Mouse (Mus musculus) CH12.LX (cell line): ENCODE results near the gene Slc25a44. TPM values are rescaled to one million over a fixed set of nuclear protein-coding genes. Genes with fewer than 3 reads are reported as not detected.
A peak's percentile ranks its signal among the peaks of the same experiment; 100 is the strongest.

Source experiments
- DNase-seq: peaks from one replicate; pipeline ENCODE4 v3.0.0-alpha.2; 2013; ENCODE audit errors: extremely low read depth
- H3K27ac ChIP-seq: 2 replicates; pipeline ENCODE4 v1.5.1; 2012; ENCODE audit warnings: low read depth, mild to moderate bottlenecking, control low read depth, moderate library complexity; ENCODE audit not compliant: insufficient read depth
- H3K27me3 ChIP-seq: replicated peaks from 2 replicates; pipeline ENCODE3; 2012; ENCODE audit warnings: inconsistent platforms
- H3K36me3 ChIP-seq, 2 experiments: replicated peaks in 1 of 2; 2 replicates each; pipeline versions ENCODE3 to v1.6.1; 2012; ENCODE audit warnings: inconsistent platforms in 1 of 2, low read length in 1 of 2, mild to moderate bottlenecking in 1 of 2, mixed read lengths in 1 of 2, moderate library complexity in 1 of 2; ENCODE audit not compliant: control insufficient read depth in 1 of 2, insufficient read depth in 1 of 2
- H3K4me1 ChIP-seq, 2 experiments: 2 replicates each; pipeline ENCODE4 v1.6.1; 2012; ENCODE audit warnings: inconsistent platforms in 1 of 2, moderate library complexity in 1 of 2; ENCODE audit not compliant: insufficient read depth in 2 of 2, control insufficient read depth in 1 of 2
- H3K4me2 ChIP-seq: 2 replicates; pipeline ENCODE4 v1.6.1; 2012; ENCODE audit warnings: low read depth, mild to moderate bottlenecking, control low read depth; ENCODE audit not compliant: poor library complexity, insufficient read depth, severe bottlenecking
- H3K4me3 ChIP-seq, 3 experiments: fragments of 150-350 bp in 1 of 3; sonication (generic) in 1 of 3; replicated peaks in 1 of 3; 2 replicates each; pipeline versions ENCODE3 to v1.5.1; 2011 to 2012; ENCODE audit warnings: low read depth in 2 of 3, low read length in 2 of 3, mild to moderate bottlenecking in 2 of 3, moderate library complexity in 2 of 3, control low read depth in 1 of 3, improper control_type of control experiment in 1 of 3, inconsistent platforms in 1 of 3, mixed read lengths in 1 of 3; ENCODE audit not compliant: poor library complexity in 1 of 3
- H3K79me2 ChIP-seq: replicated peaks from 2 replicates; pipeline ENCODE4 v1.6.1; 2012; ENCODE audit warnings: mild to moderate bottlenecking, moderate library complexity; ENCODE audit not compliant: control insufficient read depth, poor library complexity, insufficient read depth, severe bottlenecking; ENCODE audit errors: extremely low read depth
- H3K9ac ChIP-seq: 2 replicates; pipeline ENCODE4 v1.6.1; 2012; ENCODE audit warnings: low read depth, mild to moderate bottlenecking, control low read depth, moderate library complexity; ENCODE audit not compliant: insufficient read depth
- H3K9me3 ChIP-seq: replicated peaks from 2 replicates; pipeline ENCODE3; 2012; ENCODE audit warnings: low read length, inconsistent platforms, mixed read lengths
- BHLHE40 ChIP-seq: IDR thresholded peaks from 2 replicates; pipeline ENCODE4 v1.6.1; 2011; ENCODE audit warnings: mild to moderate bottlenecking, low read depth, low read length, improper control_type of control experiment
- CHD1 ChIP-seq: IDR thresholded peaks from 2 replicates; pipeline ENCODE4 v1.6.1; 2012; ENCODE audit warnings: low read depth, low read length, improper control_type of control experiment, inconsistent platforms
- CHD2 ChIP-seq: IDR thresholded peaks from 2 replicates; pipeline ENCODE4 v1.6.1; 2011; ENCODE audit warnings: low read length, improper control_type of control experiment
- CTCF ChIP-seq, 2 experiments: IDR thresholded peaks in 1 of 2; conservative IDR thresholded peaks in 1 of 2; 2 replicates each; pipeline ENCODE4 v1.5.1; 2011 to 2012; ENCODE audit warnings: low read depth in 2 of 2, low read length in 2 of 2, improper control_type of control experiment in 1 of 2, inconsistent platforms in 1 of 2, mild to moderate bottlenecking in 1 of 2, moderate library complexity in 1 of 2
- E2F4 ChIP-seq: IDR thresholded peaks from 2 replicates; pipeline ENCODE4 v1.6.1; 2011; ENCODE audit warnings: low read depth, low read length, improper control_type of control experiment; ENCODE audit not compliant: insufficient replicate concordance
- ELF1 ChIP-seq: IDR thresholded peaks from 2 replicates; pipeline ENCODE4 v1.6.1; 2014; ENCODE audit warnings: low read depth, mild to moderate bottlenecking, inconsistent platforms, low read length, improper control_type of control experiment
- EP300 ChIP-seq: IDR thresholded peaks from 2 replicates; pipeline ENCODE4 v1.6.1; 2011; ENCODE audit warnings: low read length, improper control_type of control experiment
- ETS1 ChIP-seq: conservative IDR thresholded peaks from 2 replicates; pipeline ENCODE4 v1.6.1; 2012; ENCODE audit warnings: low read depth, mild to moderate bottlenecking, inconsistent platforms, low read length, improper control_type of control experiment, moderate library complexity
- GABPA ChIP-seq: IDR thresholded peaks from 2 replicates; pipeline ENCODE4 v1.6.1; 2012; ENCODE audit warnings: low read depth, low read length, improper control_type of control experiment, inconsistent platforms; ENCODE audit not compliant: insufficient replicate concordance
- HCFC1 ChIP-seq: IDR thresholded peaks from 2 replicates; pipeline ENCODE4 v1.6.1; 2012; ENCODE audit warnings: low read depth, mild to moderate bottlenecking, inconsistent platforms, low read length, improper control_type of control experiment
- IRF4 ChIP-seq: IDR thresholded peaks from 2 replicates; pipeline ENCODE4 v1.6.1; 2014; ENCODE audit warnings: low read depth, mild to moderate bottlenecking, inconsistent platforms, low read length, improper control_type of control experiment
- JUN ChIP-seq: IDR thresholded peaks from 2 replicates; pipeline ENCODE4 v1.6.1; 2011; ENCODE audit warnings: low read depth, mild to moderate bottlenecking, low read length, improper control_type of control experiment, moderate library complexity; ENCODE audit not compliant: insufficient read depth
- JUND ChIP-seq: conservative IDR thresholded peaks from 2 replicates; pipeline ENCODE4 v1.6.1; 2011; ENCODE audit warnings: low read depth, low read length, improper control_type of control experiment
- KAT2A ChIP-seq: IDR thresholded peaks from 2 replicates; pipeline ENCODE4 v1.6.1; 2012; ENCODE audit warnings: low read length, improper control_type of control experiment, inconsistent platforms; ENCODE audit not compliant: insufficient replicate concordance
- MAFK ChIP-seq: IDR thresholded peaks from 2 replicates; pipeline ENCODE4 v1.6.1; 2011; ENCODE audit warnings: low read length, improper control_type of control experiment; ENCODE audit not compliant: insufficient replicate concordance
- MAX ChIP-seq: IDR thresholded peaks from 2 replicates; pipeline ENCODE4 v1.6.1; 2011; ENCODE audit warnings: low read length, improper control_type of control experiment
- MAZ ChIP-seq: IDR thresholded peaks from 2 replicates; pipeline ENCODE4 v1.6.1; 2012; ENCODE audit warnings: low read depth, mild to moderate bottlenecking, inconsistent platforms, low read length, improper control_type of control experiment, moderate library complexity
- MEF2A ChIP-seq: IDR thresholded peaks from 2 replicates; pipeline ENCODE4 v1.6.1; 2014; ENCODE audit warnings: low read depth, mild to moderate bottlenecking, inconsistent platforms, low read length, improper control_type of control experiment, borderline replicate concordance
- MXI1 ChIP-seq: IDR thresholded peaks from 2 replicates; pipeline ENCODE4 v1.6.1; 2011; ENCODE audit warnings: mild to moderate bottlenecking, low read depth, low read length, improper control_type of control experiment
- MYC ChIP-seq: IDR thresholded peaks from 2 replicates; pipeline ENCODE4 v1.6.1; 2011; ENCODE audit warnings: low read depth, mild to moderate bottlenecking, improper control_type of control experiment, low read length
- NELFE ChIP-seq: IDR thresholded peaks from 2 replicates; pipeline ENCODE4 v1.6.1; 2011; ENCODE audit warnings: low read depth, low read length, improper control_type of control experiment
- NRF1 ChIP-seq: IDR thresholded peaks from 2 replicates; pipeline ENCODE4 v1.6.1; 2014; ENCODE audit warnings: low read depth, mild to moderate bottlenecking, inconsistent platforms, low read length, improper control_type of control experiment, moderate library complexity
- PAX5 ChIP-seq: IDR thresholded peaks from 2 replicates; pipeline ENCODE4 v1.6.1; 2012; ENCODE audit warnings: low read length, inconsistent platforms, mixed read lengths
- POLR2A ChIP-seq: IDR thresholded peaks from 2 replicates; pipeline ENCODE4 v1.6.1; 2011; ENCODE audit warnings: low read depth, mild to moderate bottlenecking, improper control_type of control experiment, low read length
- POLR2AphosphoS2 ChIP-seq: IDR thresholded peaks from 2 replicates; pipeline ENCODE4 v1.6.1; 2011; ENCODE audit warnings: low read depth, low read length, improper control_type of control experiment
- RAD21 ChIP-seq: IDR thresholded peaks from 2 replicates; pipeline ENCODE4 v1.6.1; 2011; ENCODE audit warnings: low read depth, mild to moderate bottlenecking, low read length, improper control_type of control experiment, moderate library complexity
- RCOR1 ChIP-seq: conservative IDR thresholded peaks from 2 replicates; pipeline ENCODE4 v1.6.1; 2012; ENCODE audit warnings: low read depth, mild to moderate bottlenecking, inconsistent platforms, low read length, improper control_type of control experiment
- SIN3A ChIP-seq: IDR thresholded peaks from 2 replicates; pipeline ENCODE4 v1.6.1; 2012; ENCODE audit warnings: low read length, improper control_type of control experiment, inconsistent platforms
- SMC3 ChIP-seq: IDR thresholded peaks from 2 replicates; pipeline ENCODE4 v1.6.1; 2011; ENCODE audit warnings: low read depth, low read length, improper control_type of control experiment
- TBP ChIP-seq: conservative IDR thresholded peaks from 2 replicates; pipeline ENCODE4 v1.6.1; 2011; ENCODE audit warnings: low read depth, low read length, improper control_type of control experiment
- TCF12 ChIP-seq: IDR thresholded peaks from 2 replicates; pipeline ENCODE4 v1.6.1; 2014; ENCODE audit warnings: low read depth, mild to moderate bottlenecking, inconsistent platforms, low read length, improper control_type of control experiment
- UBTF ChIP-seq: IDR thresholded peaks from 2 replicates; pipeline ENCODE4 v1.6.1; 2012; ENCODE audit warnings: low read depth, mild to moderate bottlenecking, inconsistent platforms, low read length, improper control_type of control experiment, moderate library complexity
- USF1 ChIP-seq: IDR thresholded peaks from 2 replicates; pipeline ENCODE4 v1.6.1; 2014; ENCODE audit warnings: low read depth, mild to moderate bottlenecking, inconsistent platforms, low read length, improper control_type of control experiment
- USF2 ChIP-seq: conservative IDR thresholded peaks from 2 replicates; pipeline ENCODE4 v1.6.1; 2011; ENCODE audit warnings: low read depth, low read length, improper control_type of control experiment
- ZC3H11A ChIP-seq: IDR thresholded peaks from 2 replicates; pipeline ENCODE4 v1.6.1; 2012; ENCODE audit warnings: low read depth, mild to moderate bottlenecking, inconsistent platforms, low read length, improper control_type of control experiment
- ZKSCAN1 ChIP-seq: IDR thresholded peaks from 2 replicates; pipeline ENCODE4 v1.6.1; 2012; ENCODE audit warnings: low read depth, inconsistent platforms, low read length, improper control_type of control experiment, borderline replicate concordance
- ZMIZ1 ChIP-seq: IDR thresholded peaks from 2 replicates; pipeline ENCODE4 v1.6.1; 2012; ENCODE audit warnings: low read depth, mild to moderate bottlenecking, inconsistent platforms, low read length, improper control_type of control experiment
- ZNF384 ChIP-seq: IDR thresholded peaks from 2 replicates; pipeline ENCODE4 v1.6.1; 2012; ENCODE audit warnings: low read depth, low read length, improper control_type of control experiment, inconsistent platforms
- dilution Hi-C: fragments of 300-500 bp; cut with MboI; formaldehyde crosslinking; loops from 2 replicates; pipeline ENCODE4 v1.14.3; 2020; ENCODE audit warnings: low sequenced_read_pairs; ENCODE audit not compliant: extremely low pct_unique_long_range_greater_than_20kb, extremely low pct_ligation_motif_present
- in situ Hi-C: fragments of 300-500 bp; cut with MboI; formaldehyde crosslinking; loops from 3 replicates; pipeline ENCODE4 v1.14.3; 2019; ENCODE audit warnings: low sequenced_read_pairs, low pct_ligation_motif_present, low pct_unique_long_range_greater_than_20kb, mixed read lengths
- polyA plus RNA-seq: library from polyadenylated mRNA; unstranded; fragments of >175 nt; gene quantifications from 2 replicates; pipeline ENCODE4 v1.2.1, GENCODE M21; 2012; ENCODE audit warnings: low read depth; ENCODE audit not compliant: insufficient read length
- total RNA-seq, 2 experiments: library from RNA; depleted of rRNA; stranded (reverse); fragments of 300-350 nt in 1 of 2; fragments of >200 nt in 1 of 2; gene quantifications; 2 replicates each; pipeline ENCODE4 v1.2.3; 2012 to 2014

Slc25a44 gene
- total RNA-seq (2012; rRNA removed) (8.9 and 11.5 TPM in 2 replicates), total RNA-seq (2014; rRNA removed) (12.9 and 13.2 TPM in 2 replicates), polyA plus RNA-seq (15.9 and 17.5 TPM in 2 replicates)

- Histone ChIP-seq H3K9ac (peak within 1 kb of the TSS; percentile 72), H3K27me3 (no peaks in the 10 kb centered on the region), H3K36me3 (peaks cover 16 to 27% of the 10 kb centered on the region in 2 experiments), H3K9me3 (no peaks in the 10 kb centered on the region), H3K4me1 (peaks cover 5 to 32% of the 10 kb centered on the region in 2 experiments; a peak in 3 of 4 replicates), H3K79me2 (peaks cover 16% of the 10 kb centered on the region), H3K4me3 (peak within 1 kb of the TSS; percentile 74 to 97 (median 85)), H3K27ac (no peak within 1 kb of the TSS), H3K4me2 (peak within 1 kb of the TSS; percentile 66)
- peak; percentile 99 for DNase-seq
- TF ChIP-seq RAD21 (no peak), RCOR1 (no peak), UBTF (no peak), GABPA (no peak; the same call in 1 of the 2 replicates), SMC3 (no peak), ELF1 (peak; percentile 77), JUN (no peak), SIN3A (peak; percentile 85), ZC3H11A (no peak), EP300 (no peak), MXI1 (peak; percentile 82), NELFE (peak; percentile 81), MAZ (peak; percentile 78; the same call in 1 of the 2 replicates), POLR2AphosphoS2 (no peak), USF1 (peak; percentile 60), MEF2A (no peak; the same call in 1 of the 2 replicates), HCFC1 (peak; percentile 92), MAX (peak; percentile 82; the same call in 1 of the 2 replicates), ZNF384 (no peak), BHLHE40 (0 out of 2 replicates have a peak, but pooled peaks have one; percentile 19), MYC (peak; percentile 33), ZMIZ1 (peak; percentile 60; the same call in 1 of the 2 replicates), NRF1 (peak; percentile 69), CHD2 (peak; percentile 47; the same call in 1 of the 2 replicates), E2F4 (no peak), USF2 (peak; percentile 65), ETS1 (no peak), TBP (peak; percentile 74; the same call in 1 of the 2 replicates), JUND (no peak), ZKSCAN1 (no peak), MAFK (no peak), IRF4 (no peak; the same call in 1 of the 2 replicates), TCF12 (0 out of 2 replicates have a peak, but pooled peaks have one; percentile 23), KAT2A (peak; percentile 87; the same call in 1 of the 2 replicates), CTCF (conservative IDR thresholded peaks at IDR 0.05 in 1 of 2, IDR thresholded peaks at IDR 0.05 in 1 of 2; ENCODE audit: low read depth in 2 of 2, low read length in 2 of 2) (no peak), CHD1 (no peak), PAX5 (no peak), POLR2A (peak; percentile 86)
- dilution Hi-C loops, result no loop called here
- in situ Hi-C loops, result no loop called here
Observed at GRCm38 (mm10) chr3:88424605-88425329, at the start of gene Slc25a44. Slc25a44 (minus strand) TSS chr3:88425139.
